Mouse (Mus musculus) thymus, adult 2 months (tissue): ENCODE data around the gene Nckap5.

Source experiments
- CTCF ChIP-seq: fragments of 200-500 bp; IDR thresholded peaks from 2 replicates; pipeline ENCODE4 v1.5.1; 2012; ENCODE audit warnings: mild to moderate bottlenecking, control low read depth, low read length, moderate library complexity, borderline replicate concordance; ENCODE audit not compliant: control insufficient read depth, poor library complexity, insufficient read depth; ENCODE audit errors: extremely low read depth
- POLR2A ChIP-seq: fragments of 200-500 bp; IDR thresholded peaks from 2 replicates; pipeline ENCODE4 v1.6.1; 2012; ENCODE audit warnings: mild to moderate bottlenecking, low read length, control low read depth, moderate library complexity; ENCODE audit not compliant: control insufficient read depth, poor library complexity, insufficient read depth; ENCODE audit errors: extremely low read depth

DNA sequence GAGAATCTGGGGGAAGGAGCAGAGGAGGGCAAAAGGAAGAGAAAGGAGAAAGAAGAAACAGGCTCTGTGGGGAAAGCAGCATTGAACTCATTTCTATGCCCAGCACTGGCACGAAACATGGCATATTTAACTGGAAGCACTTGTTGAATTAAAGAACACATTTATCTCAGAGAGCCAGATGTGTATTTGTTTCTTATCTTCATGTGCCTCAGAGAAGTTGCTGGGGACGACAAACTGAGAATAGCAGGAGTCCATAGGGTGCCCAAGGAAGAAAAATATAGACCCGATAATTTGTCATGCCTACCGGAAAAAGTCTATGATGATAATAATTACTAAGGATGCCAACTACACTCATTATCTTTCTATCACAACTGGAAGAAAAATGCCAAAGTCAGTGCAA is 29.9 kb upstream of the Nckap5 start:
- TF ChIP-seq POLR2A (no peak), CTCF (no peak)
